Mouse (Mus musculus): ENCODE data around the gene Vps53. TPM values are rescaled to one million over a fixed set of nuclear protein-coding genes. Genes with fewer than 3 reads are reported as not detected.

The Vps53 gene
- polyA plus RNA-seq, 1 experiment from 2014 or later: 17.2 TPM

DNA sequence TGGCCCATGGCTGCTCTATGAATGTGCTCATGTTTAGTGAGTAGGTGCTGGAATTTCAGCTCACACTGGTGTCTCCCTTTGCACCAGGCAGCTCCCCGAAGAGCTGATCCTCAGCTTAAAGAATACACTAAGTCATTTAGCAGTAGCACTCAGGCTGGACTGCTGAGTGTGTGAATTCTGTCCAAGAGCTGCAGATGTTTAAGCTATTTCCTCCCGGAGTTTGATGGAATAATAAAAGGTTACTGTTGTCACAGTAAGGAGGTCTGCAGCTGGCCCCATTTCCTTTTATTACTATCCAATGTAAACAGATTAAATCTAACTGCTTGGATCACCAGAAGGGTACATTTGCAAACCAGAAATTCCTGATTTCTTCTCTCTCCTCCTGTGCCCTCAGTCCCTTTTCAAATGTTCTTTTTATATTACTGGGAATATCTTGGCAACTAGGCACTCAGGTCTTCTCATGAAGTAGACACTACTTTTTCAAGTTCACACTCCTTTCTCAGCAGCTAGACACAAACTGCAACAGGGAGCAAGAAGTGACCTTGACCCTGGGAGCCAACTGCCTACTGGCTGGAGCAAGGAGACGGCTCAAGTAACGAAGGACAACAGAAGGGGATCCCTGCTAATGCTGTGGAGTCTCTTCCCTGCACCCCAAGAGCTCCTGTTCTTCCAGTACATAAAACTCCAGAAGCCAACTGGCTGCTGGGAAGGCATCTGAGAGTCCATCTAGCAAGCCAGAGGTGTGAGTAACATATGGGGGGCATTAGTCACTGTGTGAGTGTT, 80.1 kb downstream of the Vps53 start:
- DNase-seq: no peak
- Histone ChIP-seq H3K9ac (no peak overlapping the region), H3K27ac (no peak overlapping the region), H3K4me3 (replicated peaks) (no peak overlapping the region), H3K27me3 (no peaks in the 10 kb centered on the region), H3K4me2 (no peak overlapping the region), H3K36me3 (peaks cover 15% of the 10 kb centered on the region), H3K4me1 (replicated peaks) (no peaks in the 10 kb centered on the region), H3K9me3 (replicated peaks) (no peaks in the 10 kb centered on the region)
- WGBS (ENCODE audit: insufficient replicate concordance): 64% methylated on average over 4 of the region's 4 CpGs
- no peak for ATAC-seq (ENCODE audit: low read depth)

DNA sequence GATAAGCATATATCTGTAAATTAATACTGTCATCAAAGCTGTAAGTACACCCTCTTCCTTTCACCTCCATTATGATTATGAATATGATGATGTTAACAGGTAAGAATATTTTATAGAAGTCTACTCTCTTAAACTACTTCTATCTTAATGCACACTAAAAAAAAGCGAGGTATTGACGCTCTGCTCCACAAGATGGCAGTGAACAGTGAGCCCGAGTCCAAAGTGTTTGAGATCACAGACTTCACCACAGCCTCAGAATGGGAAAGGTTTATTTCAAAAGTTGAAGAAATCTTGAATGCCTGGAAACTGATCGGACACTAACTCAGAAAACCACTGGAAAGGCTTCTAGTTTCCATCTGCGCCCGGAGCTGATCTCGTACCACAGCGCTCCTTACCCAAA, 85.8 kb downstream of the Vps53 start:
- H3K4me1 ChIP-seq (replicated peaks): no peaks in the 10 kb centered on the region
- H3K36me3 ChIP-seq: 0 out of 2 replicates have a peak, but pooled peaks cover 20% of the 10 kb centered on the region
- no peak overlapping the region for H3K9ac ChIP-seq
- H3K9me3 ChIP-seq (replicated peaks): no peaks in the 10 kb centered on the region
- H3K4me3 ChIP-seq (replicated peaks): no peak overlapping the region
- 86% methylated on average over 8 of the region's 8 CpGs for WGBS (ENCODE audit: insufficient replicate concordance)
- no peaks in the 10 kb centered on the region for H3K27me3 ChIP-seq
- no peak for ATAC-seq (ENCODE audit: low read depth)
- H3K27ac ChIP-seq: no peak overlapping the region
- DNase-seq: no peak
- no peak overlapping the region for H3K4me2 ChIP-seq

DNA sequence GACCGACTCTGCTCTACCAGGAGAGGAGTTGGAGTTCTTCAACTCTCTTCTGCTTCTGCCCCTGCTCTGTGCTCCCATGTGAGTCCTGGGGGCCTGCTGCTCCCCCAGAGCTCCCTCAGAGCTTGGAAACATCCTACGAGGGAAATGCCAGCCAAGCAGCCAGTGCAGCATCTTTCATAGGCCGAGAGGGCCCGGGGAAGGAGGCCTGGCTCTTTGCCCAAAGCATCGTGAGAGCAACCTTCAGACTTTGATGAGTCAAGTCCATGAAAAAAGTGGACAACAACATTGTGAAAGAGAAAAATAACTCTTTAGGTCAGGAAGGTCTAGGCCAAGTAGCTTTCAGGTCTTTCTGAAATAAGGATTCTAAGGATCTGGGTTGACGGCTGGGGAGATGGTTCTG, 89.7 kb downstream of the Vps53 start:
- no peak overlapping the region for H3K4me3 ChIP-seq (replicated peaks)
- no peaks in the 10 kb centered on the region for H3K27me3 ChIP-seq
- H3K4me1 ChIP-seq (replicated peaks): no peaks in the 10 kb centered on the region
- H3K9ac ChIP-seq: no peak overlapping the region
- 75% methylated on average over 6 of the region's 6 CpGs for WGBS (ENCODE audit: insufficient replicate concordance)
- no peak overlapping the region for H3K27ac ChIP-seq
- no peak overlapping the region for H3K4me2 ChIP-seq
- ATAC-seq (ENCODE audit: low read depth): no peak
- peaks cover 30% of the 10 kb centered on the region; the same call in 1 of the 2 replicates for H3K36me3 ChIP-seq
- no peaks in the 10 kb centered on the region for H3K9me3 ChIP-seq (replicated peaks)
- DNase-seq: no peak

DNA sequence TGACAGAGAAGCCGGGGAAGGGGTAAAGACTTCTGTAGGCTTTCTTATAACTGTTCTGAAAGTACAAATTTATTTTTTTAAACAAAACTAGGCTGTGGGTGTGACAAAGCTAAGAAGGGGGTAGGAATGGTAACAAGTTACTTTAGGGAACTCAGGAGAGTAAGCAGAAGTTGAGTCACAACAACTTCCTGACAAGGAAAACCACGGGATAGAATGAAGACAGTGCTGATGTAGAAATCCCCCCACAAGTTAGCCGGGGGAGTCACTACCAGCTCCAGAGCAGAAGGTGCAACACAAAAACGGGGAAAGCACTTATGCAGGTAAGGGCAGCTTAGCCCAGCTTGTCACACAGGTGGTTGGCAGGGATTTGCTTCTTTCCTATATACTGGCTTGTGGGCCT, 90.9 kb downstream of the Vps53 start:
- H3K4me2 ChIP-seq: no peak overlapping the region
- no peak for ATAC-seq (ENCODE audit: low read depth)
- no peak overlapping the region for H3K4me3 ChIP-seq (replicated peaks)
- no peaks in the 10 kb centered on the region for H3K27me3 ChIP-seq
- no peak overlapping the region for H3K9ac ChIP-seq
- no peak overlapping the region for H3K27ac ChIP-seq
- DNase-seq: no peak
- no peaks in the 10 kb centered on the region for H3K4me1 ChIP-seq (replicated peaks)
- H3K9me3 ChIP-seq (replicated peaks): no peaks in the 10 kb centered on the region
- H3K36me3 ChIP-seq: peaks cover 30% of the 10 kb centered on the region; the same call in 1 of the 2 replicates
- WGBS (ENCODE audit: insufficient replicate concordance): 45% methylated on average over 4 of the region's 4 CpGs

DNA sequence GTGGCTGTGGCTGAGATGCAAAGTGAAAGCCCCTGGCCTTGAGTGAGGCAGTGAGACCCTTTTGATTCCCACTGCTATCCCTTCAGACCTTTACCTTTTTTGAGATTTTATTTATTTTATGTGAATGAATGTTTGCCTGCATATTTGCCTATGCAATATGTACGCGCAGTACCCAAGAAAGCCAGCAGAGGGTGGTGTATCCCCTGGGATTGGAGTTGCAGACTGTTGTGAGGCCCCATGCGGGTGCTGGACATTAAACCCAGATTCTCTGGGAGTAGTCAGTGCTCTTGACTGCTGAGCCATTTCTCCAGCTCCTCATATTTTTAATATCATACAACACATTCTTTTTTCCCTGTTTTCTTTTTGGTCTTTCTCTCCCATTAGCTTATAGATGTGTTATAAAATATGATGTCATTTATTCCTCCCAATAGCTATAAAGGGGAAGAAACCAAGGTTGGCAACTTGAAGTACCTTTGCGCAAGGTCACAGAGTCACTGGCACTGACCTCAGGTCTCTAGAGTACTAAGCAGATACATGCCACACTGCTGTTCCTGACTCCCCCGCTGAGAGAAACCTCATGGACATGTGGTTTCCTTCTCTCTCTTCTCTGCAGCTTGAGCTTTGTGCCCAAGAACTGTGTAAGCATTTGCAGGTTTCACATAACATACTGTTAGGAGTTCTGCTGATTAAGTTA, 93.4 kb downstream of the Vps53 start:
- Histone ChIP-seq H3K4me3 (replicated peaks) (no peak overlapping the region), H3K27ac (no peak overlapping the region), H3K4me2 (no peak overlapping the region), H3K9me3 (replicated peaks) (no peaks in the 10 kb centered on the region), H3K27me3 (no peaks in the 10 kb centered on the region), H3K4me1 (replicated peaks) (no peaks in the 10 kb centered on the region), H3K36me3 (peaks cover 37% of the 10 kb centered on the region), H3K9ac (no peak overlapping the region)
- WGBS (ENCODE audit: insufficient replicate concordance): 73% methylated on average over 5 of the region's 5 CpGs
- ATAC-seq (ENCODE audit: low read depth): no peak
- DNase-seq: peak; percentile 23

DNA sequence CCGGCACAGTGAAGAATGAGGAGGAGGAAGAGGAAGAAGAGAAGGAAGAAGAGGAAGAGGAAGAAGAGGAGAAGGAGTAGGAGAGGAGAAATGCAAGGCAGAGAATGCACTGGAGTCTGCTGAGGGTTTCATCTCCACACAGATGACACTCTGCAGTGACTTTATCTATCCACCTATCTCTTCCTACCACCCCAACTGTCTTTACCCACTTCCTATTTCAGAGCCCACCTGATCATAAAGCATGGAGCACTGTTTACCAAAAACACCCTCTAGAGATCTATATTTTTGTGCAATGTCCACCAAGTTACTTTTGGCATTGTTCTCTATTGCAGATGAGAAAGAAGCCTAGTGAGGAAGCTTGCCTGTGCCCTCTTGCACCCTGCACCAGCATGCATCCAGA, 94.5 kb downstream of the Vps53 start:
- ATAC-seq (ENCODE audit: low read depth) (no peak), DNase-seq (no peak)
- WGBS (ENCODE audit: insufficient replicate concordance): 57% methylated on average over 1 of the region's 1 CpGs
- Histone ChIP-seq H3K9ac (no peak overlapping the region), H3K36me3 (peaks cover 34% of the 10 kb centered on the region), H3K9me3 (replicated peaks) (no peaks in the 10 kb centered on the region), H3K4me2 (no peak overlapping the region), H3K27me3 (no peaks in the 10 kb centered on the region), H3K4me1 (replicated peaks) (no peaks in the 10 kb centered on the region), H3K27ac (no peak overlapping the region), H3K4me3 (replicated peaks) (no peak overlapping the region)

DNA sequence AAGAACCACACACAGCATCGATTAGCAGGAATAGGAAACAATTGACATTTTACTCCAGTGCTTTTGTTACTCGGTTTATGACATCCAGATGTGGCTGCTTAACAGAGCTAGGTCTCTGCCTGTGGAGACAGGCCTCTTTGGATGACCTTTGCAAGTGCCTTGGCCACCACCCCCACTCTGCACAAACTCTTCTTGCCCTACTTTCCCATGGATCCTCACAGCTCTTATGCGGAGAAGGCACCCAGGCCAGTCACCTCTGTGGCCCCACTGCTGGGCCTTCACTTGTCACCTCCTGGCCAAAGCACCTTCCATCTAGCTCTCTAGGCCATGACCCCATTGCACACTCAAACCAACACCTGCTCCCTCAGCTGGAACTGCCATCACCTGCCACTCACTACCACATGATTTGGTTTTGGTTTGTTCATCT, 95.5 kb downstream of the Vps53 start:
- Histone ChIP-seq H3K4me2 (no peak overlapping the region), H3K36me3 (peaks cover 34% of the 10 kb centered on the region), H3K4me3 (replicated peaks) (no peak overlapping the region), H3K4me1 (replicated peaks) (no peaks in the 10 kb centered on the region), H3K9ac (no peak overlapping the region), H3K27me3 (no peaks in the 10 kb centered on the region), H3K27ac (no peak overlapping the region), H3K9me3 (replicated peaks) (no peaks in the 10 kb centered on the region)
- DNase-seq (no peak), ATAC-seq (ENCODE audit: low read depth) (no peak)
- WGBS (ENCODE audit: insufficient replicate concordance): 71% methylated on average over 3 of the region's 3 CpGs

DNA sequence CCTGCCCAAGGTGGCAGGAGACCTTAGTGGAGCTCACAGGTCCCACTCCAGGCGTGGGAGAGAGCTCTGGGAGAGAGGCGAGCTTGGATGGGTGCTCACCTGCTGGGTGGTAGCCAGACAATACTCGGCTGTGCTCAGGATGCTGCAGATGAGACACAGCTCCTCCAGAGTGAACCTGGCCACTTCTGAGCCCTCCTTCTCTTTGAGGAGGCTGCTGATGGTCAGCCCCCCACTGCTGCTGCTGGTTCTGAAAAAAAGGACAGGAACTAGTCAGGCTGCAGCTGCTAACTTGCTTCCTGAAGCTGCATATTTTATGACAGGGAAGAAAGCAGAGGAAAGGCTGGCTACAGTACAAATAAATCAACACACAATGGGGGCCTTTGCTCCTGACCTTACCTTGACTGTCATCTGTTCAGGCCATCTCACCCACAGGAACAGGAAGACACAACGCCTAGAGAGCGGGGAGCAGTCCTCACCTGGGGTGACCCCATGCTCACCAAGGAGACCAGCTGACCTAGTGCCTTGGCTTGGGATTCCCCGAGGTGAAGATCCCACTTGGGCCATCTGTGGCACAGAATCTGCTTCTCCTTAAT, 98.3 kb downstream of the Vps53 start:
- no peak for DNase-seq
- Histone ChIP-seq H3K27ac (no peak overlapping the region), H3K9ac (no peak overlapping the region), H3K4me2 (no peak overlapping the region), H3K4me3 (replicated peaks) (no peak overlapping the region), H3K36me3 (peaks cover 29% of the 10 kb centered on the region), H3K9me3 (replicated peaks) (no peaks in the 10 kb centered on the region), H3K4me1 (replicated peaks) (no peaks in the 10 kb centered on the region), H3K27me3 (no peaks in the 10 kb centered on the region)
- ATAC-seq (ENCODE audit: low read depth): no peak
- 67% methylated on average over 6 of the region's 6 CpGs for WGBS (ENCODE audit: insufficient replicate concordance)

DNA sequence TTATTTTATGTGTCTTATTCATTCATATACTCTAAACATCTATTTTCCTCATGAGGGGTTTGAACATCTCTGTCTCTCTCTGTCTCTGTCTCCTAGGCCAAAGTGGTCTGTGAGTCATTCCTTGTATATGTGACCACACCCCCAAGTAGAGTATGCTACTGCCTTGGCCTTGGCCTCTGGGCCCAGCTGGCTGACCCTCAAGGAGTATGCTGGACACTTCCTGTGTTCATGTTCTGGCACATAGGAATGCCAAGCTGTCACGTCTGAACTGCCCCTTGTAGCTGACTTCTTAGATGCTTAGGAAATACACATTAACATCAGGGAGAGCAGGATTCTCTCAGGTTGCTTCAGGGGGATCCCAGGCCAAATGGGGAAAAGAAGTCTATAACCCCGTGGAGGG, 99.2 kb downstream of the Vps53 start:
- 46% methylated on average over 2 of the region's 2 CpGs for WGBS (ENCODE audit: insufficient replicate concordance)
- Histone ChIP-seq H3K36me3 (peaks cover 30% of the 10 kb centered on the region), H3K4me2 (no peak overlapping the region), H3K9ac (no peak overlapping the region), H3K27ac (no peak overlapping the region), H3K4me3 (replicated peaks) (no peak overlapping the region), H3K27me3 (no peaks in the 10 kb centered on the region), H3K9me3 (replicated peaks) (no peaks in the 10 kb centered on the region), H3K4me1 (replicated peaks) (no peaks in the 10 kb centered on the region)
- ATAC-seq (ENCODE audit: low read depth): no peak
- DNase-seq: no peak

DNA sequence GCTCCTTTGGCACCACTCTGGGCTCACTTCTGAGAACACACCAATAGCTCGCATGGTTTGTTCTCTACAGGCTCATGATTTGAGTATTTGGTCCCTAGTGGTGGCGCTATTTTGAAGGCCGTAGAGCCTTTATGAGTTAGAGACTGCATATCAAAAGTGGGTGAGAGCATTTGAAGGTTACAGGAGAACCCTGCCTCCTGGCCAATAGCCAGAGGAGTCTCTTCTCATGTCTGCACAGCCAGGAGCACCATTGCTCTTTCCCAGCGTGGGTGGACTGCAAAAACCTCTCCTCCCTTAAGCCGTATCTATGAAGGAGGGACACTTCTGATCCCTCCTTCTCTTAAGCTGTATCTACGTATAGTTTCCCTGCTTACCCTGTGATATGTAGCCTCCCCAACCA, 102.1 kb downstream of the Vps53 start:
- H3K4me1 ChIP-seq (replicated peaks): no peaks in the 10 kb centered on the region
- no peak for DNase-seq
- no peak overlapping the region for H3K27ac ChIP-seq
- H3K9me3 ChIP-seq (replicated peaks): no peaks in the 10 kb centered on the region
- H3K4me3 ChIP-seq (replicated peaks): no peak overlapping the region
- 78% methylated on average over 6 of the region's 6 CpGs for WGBS (ENCODE audit: insufficient replicate concordance)
- H3K4me2 ChIP-seq: no peak overlapping the region
- no peak overlapping the region for H3K9ac ChIP-seq
- no peaks in the 10 kb centered on the region for H3K27me3 ChIP-seq
- ATAC-seq (ENCODE audit: low read depth): no peak
- H3K36me3 ChIP-seq: peaks cover 30% of the 10 kb centered on the region

DNA sequence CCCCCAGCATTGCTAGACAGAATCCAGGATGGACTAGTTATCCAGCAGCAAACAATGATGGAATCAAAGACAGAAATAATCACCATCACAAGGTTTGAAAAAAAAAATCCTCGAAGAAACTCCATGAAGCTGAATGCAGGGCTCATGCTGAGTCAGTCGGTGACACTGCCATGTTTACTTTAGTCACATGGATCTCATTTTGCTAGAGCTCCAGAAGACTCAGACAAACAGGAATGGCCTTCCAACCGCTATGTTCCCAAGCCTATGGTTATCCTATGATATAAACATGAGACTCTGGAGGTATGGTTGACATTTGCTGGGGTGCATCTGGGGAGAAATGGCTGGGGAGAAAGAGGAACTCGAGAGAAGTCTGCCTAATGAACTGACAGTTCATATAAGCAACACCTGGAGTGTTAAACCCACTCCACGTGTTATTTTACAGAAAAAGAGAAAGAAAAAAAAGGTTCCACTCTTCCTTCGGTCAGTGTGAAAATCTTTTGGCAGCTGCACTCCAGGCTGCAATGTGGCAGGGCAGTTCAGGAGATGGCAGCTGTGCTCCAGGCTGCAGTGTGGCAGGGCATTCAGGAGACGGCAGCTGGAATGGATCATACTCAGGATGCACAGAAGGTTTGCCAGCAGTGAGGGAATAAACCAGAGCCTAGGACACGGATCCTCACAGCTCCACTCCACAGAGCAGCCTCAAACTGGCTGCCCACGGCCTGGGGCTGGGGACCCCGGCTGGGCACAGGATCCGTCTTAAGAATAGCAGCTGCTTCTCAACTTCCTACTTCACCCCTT, 105.0 kb downstream of the Vps53 start:
- ATAC-seq (ENCODE audit: low read depth) (no peak), DNase-seq (no peak)
- Histone ChIP-seq H3K27ac (no peak overlapping the region), H3K4me3 (replicated peaks) (no peak overlapping the region), H3K27me3 (no peaks in the 10 kb centered on the region), H3K4me1 (replicated peaks) (no peaks in the 10 kb centered on the region), H3K9ac (no peak overlapping the region), H3K9me3 (replicated peaks) (no peaks in the 10 kb centered on the region), H3K4me2 (no peak overlapping the region), H3K36me3 (peaks cover 13% of the 10 kb centered on the region)
- 74% methylated on average over 11 of the region's 11 CpGs for WGBS (ENCODE audit: insufficient replicate concordance)

Data from liver, embryonic 13.5 days (tissue).